Mouse (Mus musculus) lung, postnatal 4 days (tissue): ENCODE results near the gene Cpsf4l.

Source experiments
- DNase-seq, 2 experiments: peaks; one replicate each; pipeline ENCODE4 v3.0.0; 2021

The Cpsf4l gene

GRCm38 (mm10) chr11:113709731-113710256, at the start of gene Cpsf4l:
TSS of gene Cpsf4l (minus strand) at chr11:113710017.
- DNase-seq: peak; percentile 39 to 62

GRCm38 (mm10) chr11:113758851-113759250, 49.0 kb upstream of the Cpsf4l start:
- DNase-seq: no peak

GRCm38 (mm10) chr11:113756578-113756977, 46.8 kb upstream of the Cpsf4l start:
- peak; percentile 28 to 66 for DNase-seq

GRCm38 (mm10) chr11:113755878-113756277, 46.1 kb upstream of the Cpsf4l start:
- no peak for DNase-seq

- no peak for DNase-seq
These were observed 45.0 kb upstream of the Cpsf4l start for GRCm38 (mm10) chr11:113754845-113755244.

GRCm38 (mm10) chr11:113752685-113753430, 43.0 kb upstream of the Cpsf4l start:
- DNase-seq: no peak

- no peak for DNase-seq
These were observed 42.4 kb upstream of the Cpsf4l start for GRCm38 (mm10) chr11:113752158-113752661.

GRCm38 (mm10) chr11:113751484-113752084, 41.8 kb upstream of the Cpsf4l start, which contains the start of gene Cdc42ep4:
TSS of gene Cdc42ep4 (minus strand) at chr11:113751881.
- peak; percentile 89 to 91 for DNase-seq

GRCm38 (mm10) chr11:113750571-113751483, 41.0 kb upstream of the Cpsf4l start:
- peak; percentile 86 to 87 for DNase-seq

GRCm38 (mm10) chr11:113749749-113750351, 40.0 kb upstream of the Cpsf4l start:
- peak in 1 of 2 experiments; percentile 63 for DNase-seq

GRCm38 (mm10) chr11:113748797-113749521, 39.1 kb upstream of the Cpsf4l start:
- peak; percentile 82 to 94 for DNase-seq

- no peak for DNase-seq
These were observed 38.0 kb upstream of the Cpsf4l start for GRCm38 (mm10) chr11:113747725-113748380.

GRCm38 (mm10) chr11:113747056-113747455, 37.2 kb upstream of the Cpsf4l start:
- DNase-seq: peak; percentile 74 to 88

GRCm38 (mm10) chr11:113745961-113746360, 36.1 kb upstream of the Cpsf4l start:
- DNase-seq: no peak

- no peak for DNase-seq
These were observed 33.2 kb upstream of the Cpsf4l start for GRCm38 (mm10) chr11:113742998-113743397.

GRCm38 (mm10) chr11:113740100-113740499, 30.3 kb upstream of the Cpsf4l start:
- DNase-seq: peak; percentile 48 to 71

GRCm38 (mm10) chr11:113739213-113739612, 29.4 kb upstream of the Cpsf4l start:
- peak; percentile 84 to 92 for DNase-seq

- DNase-seq: peak; percentile 51 to 57
These were observed 28.1 kb upstream of the Cpsf4l start for GRCm38 (mm10) chr11:113737912-113738311.

- no peak for DNase-seq
These were observed 27.7 kb upstream of the Cpsf4l start for GRCm38 (mm10) chr11:113737553-113737854.

- DNase-seq: peak in 1 of 2 experiments; percentile 20
These were observed 27.2 kb upstream of the Cpsf4l start for GRCm38 (mm10) chr11:113736848-113737552.
